Mouse (Mus musculus): Measurements from ENCODE around the gene Rgr.
"Not testable (repeated sequence)": the region's sequence is repeated elsewhere in the genome, so short reads cannot be mapped to it uniquely, and the experiment has no call there.

Gene Rgr

DNA sequence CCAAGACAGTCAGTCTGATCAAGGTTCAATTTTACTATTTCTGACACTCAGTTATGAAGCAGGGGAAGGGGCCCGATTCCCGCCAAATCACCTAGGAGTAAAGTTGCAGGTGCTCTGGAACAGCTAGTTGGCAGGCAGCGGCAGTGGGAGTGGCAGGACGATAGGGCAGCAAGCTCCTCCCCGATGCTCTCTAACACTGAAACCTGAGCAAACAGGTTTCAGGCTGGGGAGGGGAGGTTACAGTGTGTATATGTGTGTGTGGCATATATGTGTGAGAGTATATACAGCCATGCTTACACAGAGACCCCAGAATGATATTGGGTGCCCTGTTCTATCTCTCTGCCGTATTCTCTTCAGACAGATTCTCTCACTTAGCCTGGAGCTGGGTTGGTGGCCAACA lies 48.0 kb downstream of the Rgr start:
- DNase-seq (ENCODE audit: low spot score) = not testable (repeated sequence)

- DNase-seq (ENCODE audit: low spot score) = no peak
These were observed 59.0 kb downstream of the Rgr start for GRCm38 (mm10) chr14:36989784-36990183.

DNA sequence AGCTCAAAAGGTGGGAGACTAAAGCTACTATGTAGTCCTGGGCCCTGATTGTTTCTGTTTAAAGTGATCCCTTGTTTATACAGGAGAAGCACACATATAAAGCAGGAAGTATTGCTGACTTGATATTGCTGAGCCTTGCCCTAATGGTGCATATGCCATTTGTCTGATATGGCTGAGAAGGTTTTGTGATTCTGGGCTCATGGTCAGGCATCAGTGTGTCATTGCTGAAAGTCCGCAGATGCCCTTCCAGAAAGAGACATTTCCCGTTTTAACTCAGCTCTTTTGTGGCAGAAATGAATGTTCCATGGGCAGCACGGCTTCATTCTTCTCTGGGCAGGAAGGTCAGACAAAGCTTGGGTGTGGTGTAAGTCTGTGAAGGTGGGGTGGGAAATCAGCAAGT lies 63.1 kb downstream of the Rgr start:
- no peak for DNase-seq (ENCODE audit: low spot score)

All from layer of hippocampus, adult 9-10 months (tissue).